Mouse (Mus musculus): ENCODE measurements at regions not wholly inside any gene's neighbourhood (a gene's known extent, or its start where the extent isn't known, plus 50 kb on each side); places are given as distances from the start of the nearest gene placed in this dataset.

GRCm38 (mm10) chr10:51233592-51233991, 246.8 kb upstream of the Gm49339 start:
- Histone ChIP-seq H3K9me3 (ENCODE audit: low read length) (no peaks in the 10 kb centered on the region), H3K4me3 (ENCODE audit: low read depth, low read length) (no peak overlapping the region), H3K4me2 (ENCODE audit: low read depth, low read length) (no peak overlapping the region), H3K27me3 (ENCODE audit: insufficient read depth, low read length) (no peaks in the 10 kb centered on the region), H3K4me1 (ENCODE audit: insufficient read depth) (no peaks in the 10 kb centered on the region), H3K36me3 (replicated peaks; ENCODE audit: insufficient read depth, low read length) (no peaks in the 10 kb centered on the region), H3K9ac (replicated peaks) (no peak overlapping the region), H3K27ac (ENCODE audit: low read depth) (no peak overlapping the region)
- DNase-seq (no peak), ATAC-seq (no peak)
- WGBS (ENCODE audit: insufficient replicate concordance): 64% methylated on average over 2 of the region's 2 CpGs
- TF ChIP-seq EP300 (IDR thresholded peaks at IDR 0.05; ENCODE audit: low read depth) (no peak), CTCF (IDR thresholded peaks at IDR 0.05; ENCODE audit: low read depth) (no peak)

- Histone ChIP-seq H3K9me3 (ENCODE audit: low read length) (no peaks in the 10 kb centered on the region), H3K9ac (replicated peaks) (no peak overlapping the region), H3K4me2 (ENCODE audit: low read depth, low read length) (no peak overlapping the region), H3K36me3 (replicated peaks; ENCODE audit: insufficient read depth, low read length) (no peaks in the 10 kb centered on the region), H3K27ac (ENCODE audit: low read depth) (no peak overlapping the region), H3K4me3 (ENCODE audit: low read depth, low read length) (no peak overlapping the region), H3K4me1 (ENCODE audit: insufficient read depth) (no peaks in the 10 kb centered on the region), H3K27me3 (ENCODE audit: insufficient read depth, low read length) (no peaks in the 10 kb centered on the region)
- TF ChIP-seq CTCF (IDR thresholded peaks at IDR 0.05; ENCODE audit: low read depth) (no peak), EP300 (IDR thresholded peaks at IDR 0.05; ENCODE audit: low read depth) (no peak)
- DNase-seq (no peak), ATAC-seq (no peak)
- WGBS (ENCODE audit: insufficient replicate concordance): 45% methylated on average over 10 of the region's 10 CpGs
These were observed 244.5 kb upstream of the Gm49339 start for GRCm38 (mm10) chr10:51235586-51236575.

DNA sequence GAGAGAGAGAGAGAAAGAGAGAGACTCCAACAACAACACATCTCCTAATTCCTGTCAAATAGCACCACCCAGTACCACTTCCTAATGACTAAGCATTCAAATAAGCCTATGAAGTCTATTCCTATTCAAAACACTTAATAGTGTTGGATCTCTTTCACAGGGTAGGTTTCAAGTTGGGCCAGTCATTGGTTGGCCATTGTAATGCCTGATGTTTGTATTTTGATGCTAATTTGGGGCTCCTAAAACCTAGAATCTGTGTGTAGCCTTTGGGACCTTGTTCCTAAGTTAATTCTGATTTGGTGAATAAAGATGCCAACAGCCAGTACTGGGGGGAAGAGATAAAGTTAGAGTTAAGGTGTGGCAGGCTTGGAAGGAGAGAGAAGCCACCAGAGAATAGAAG, 242.3 kb upstream of the Gm49339 start:
- TF ChIP-seq CTCF (IDR thresholded peaks at IDR 0.05; ENCODE audit: low read depth) (no peak), EP300 (IDR thresholded peaks at IDR 0.05; ENCODE audit: low read depth) (no peak)
- no peak for ATAC-seq
- Histone ChIP-seq H3K36me3 (replicated peaks; ENCODE audit: insufficient read depth, low read length) (no peaks in the 10 kb centered on the region), H3K27me3 (ENCODE audit: insufficient read depth, low read length) (no peaks in the 10 kb centered on the region), H3K4me3 (ENCODE audit: low read depth, low read length) (no peak overlapping the region), H3K9ac (replicated peaks) (no peak overlapping the region), H3K4me2 (ENCODE audit: low read depth, low read length) (no peak overlapping the region), H3K27ac (ENCODE audit: low read depth) (no peak overlapping the region), H3K9me3 (ENCODE audit: low read length) (no peaks in the 10 kb centered on the region), H3K4me1 (ENCODE audit: insufficient read depth) (no peaks in the 10 kb centered on the region)
- no peak for DNase-seq

DNA sequence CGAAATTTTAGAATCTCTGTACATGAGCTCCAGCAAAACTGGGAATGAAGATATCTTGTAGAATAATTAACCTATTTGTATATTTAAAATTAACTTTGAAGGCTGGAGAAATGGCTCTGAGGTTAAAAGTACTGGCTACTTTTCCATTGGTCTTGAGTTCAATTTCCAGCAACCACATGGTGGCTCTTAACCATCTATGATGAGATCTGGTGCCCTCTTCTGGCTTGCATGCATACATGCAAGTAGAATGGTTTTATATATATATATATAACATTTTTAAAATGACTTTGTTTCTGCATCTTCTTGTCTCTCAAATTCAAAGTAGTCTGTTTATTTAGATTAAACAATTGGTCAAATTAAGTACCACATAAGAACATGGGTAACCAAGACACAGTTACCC, 227.0 kb upstream of the Gm49339 start:
- Histone ChIP-seq H3K4me3 (ENCODE audit: low read depth, low read length) (no peak overlapping the region), H3K4me2 (ENCODE audit: low read depth, low read length) (no peak overlapping the region), H3K9me3 (ENCODE audit: low read length) (no peaks in the 10 kb centered on the region), H3K27ac (ENCODE audit: low read depth) (no peak overlapping the region), H3K9ac (replicated peaks) (no peak overlapping the region), H3K4me1 (ENCODE audit: insufficient read depth) (no peaks in the 10 kb centered on the region), H3K27me3 (ENCODE audit: insufficient read depth, low read length) (no peaks in the 10 kb centered on the region), H3K36me3 (replicated peaks; ENCODE audit: insufficient read depth, low read length) (no peaks in the 10 kb centered on the region)
- 83% methylated on average over 1 of the region's 1 CpGs for WGBS (ENCODE audit: insufficient replicate concordance)
- TF ChIP-seq CTCF (IDR thresholded peaks at IDR 0.05; ENCODE audit: low read depth) (peak; percentile 18; the same call in 1 of the 2 replicates), EP300 (IDR thresholded peaks at IDR 0.05; ENCODE audit: low read depth) (no peak)
- no peak for ATAC-seq
- no peak for DNase-seq

GRCm38 (mm10) chr10:51257587-51258049, 222.8 kb upstream of the Gm49339 start:
- no peaks in the 10 kb centered on the region for H3K4me1 ChIP-seq (ENCODE audit: insufficient read depth)

GRCm38 (mm10) chr10:51271364-51271763, 209.0 kb upstream of the Gm49339 start:
- ATAC-seq: no peak
- Histone ChIP-seq H3K9me3 (ENCODE audit: low read length) (no peaks in the 10 kb centered on the region), H3K4me2 (ENCODE audit: low read depth, low read length) (no peak overlapping the region), H3K27ac (ENCODE audit: low read depth) (no peak overlapping the region), H3K27me3 (ENCODE audit: insufficient read depth, low read length) (no peaks in the 10 kb centered on the region), H3K9ac (replicated peaks) (no peak overlapping the region), H3K4me3 (ENCODE audit: low read depth, low read length) (no peak overlapping the region), H3K36me3 (replicated peaks; ENCODE audit: insufficient read depth, low read length) (no peaks in the 10 kb centered on the region), H3K4me1 (ENCODE audit: insufficient read depth) (no peaks in the 10 kb centered on the region)
- DNase-seq: no peak
- TF ChIP-seq CTCF (IDR thresholded peaks at IDR 0.05; ENCODE audit: low read depth): no peak
- no peak for TF ChIP-seq EP300 (IDR thresholded peaks at IDR 0.05; ENCODE audit: low read depth)
- WGBS (ENCODE audit: insufficient replicate concordance): 78% methylated on average over 1 of the region's 1 CpGs

More at GRCm38 (mm10) chr10:51257587-51258049, 222.8 kb upstream of the Gm49339 start:
- no peak overlapping the region for H3K9ac ChIP-seq (replicated peaks)
- ATAC-seq (no peak), DNase-seq (no peak)
- no peaks in the 10 kb centered on the region for H3K36me3 ChIP-seq (replicated peaks; ENCODE audit: insufficient read depth, low read length)
- no peaks in the 10 kb centered on the region for H3K9me3 ChIP-seq (ENCODE audit: low read length)
- no peak for TF ChIP-seq CTCF (IDR thresholded peaks at IDR 0.05; ENCODE audit: low read depth)
- no peak for TF ChIP-seq EP300 (IDR thresholded peaks at IDR 0.05; ENCODE audit: low read depth)
- no peak overlapping the region for H3K27ac ChIP-seq (ENCODE audit: low read depth)
- H3K4me2 ChIP-seq (ENCODE audit: low read depth, low read length): no peak overlapping the region
- H3K4me3 ChIP-seq (ENCODE audit: low read depth, low read length): no peak overlapping the region
- H3K27me3 ChIP-seq (ENCODE audit: insufficient read depth, low read length): no peaks in the 10 kb centered on the region
- WGBS (ENCODE audit: insufficient replicate concordance): 43% methylated on average over 4 of the region's 4 CpGs

Data from liver, postnatal 0 days (tissue).